Mouse (Mus musculus): ENCODE results near the gene Myoz1. TPM values are rescaled to one million over a fixed set of nuclear protein-coding genes. Genes with fewer than 3 reads are reported as not detected.

Myoz1 gene
- total RNA-seq, 1 experiment from 2014 or later = not detected

Small RNA genes within 50 kb of the gene (microRNA-seq; reads per million reads assigned to microRNA genes)
- 0 to 0.85 reads per million in 2 experiments for gene Mir6946

Other genes starting within 250 kb of the Myoz1 start
- gene Cfap70, start 204.3 kb downstream of the Myoz1 start, total RNA-seq (2021) = 1.1 and 2.0 TPM in 2 replicates
- gene Anxa7, start 176.4 kb downstream of the Myoz1 start, total RNA-seq (2021) = 67.7 and 72.5 TPM in 2 replicates
- gene Mss51, start 159.6 kb downstream of the Myoz1 start, total RNA-seq (2021) = 0.74 and 1.1 TPM in 2 replicates
- 62.6 and 71.6 TPM in 2 replicates for gene Ppp3cb, start 110.0 kb downstream of the Myoz1 start, total RNA-seq (2021)
- gene Usp54, start 15.5 kb downstream of the Myoz1 start, total RNA-seq (2021) = 13.5 and 14.8 TPM in 2 replicates
- gene Synpo2l, start 11.8 kb upstream of the Myoz1 start, total RNA-seq (2021) = 0.19 and 0.71 TPM in 2 replicates
- gene Sec24c, start 17.8 kb upstream of the Myoz1 start, total RNA-seq (2021) = 137 and 149 TPM in 2 replicates
- 17.0 and 18.7 TPM in 2 replicates for gene Fut11, start 38.4 kb upstream of the Myoz1 start, total RNA-seq (2021)
- gene Chchd1, start 46.5 kb upstream of the Myoz1 start, total RNA-seq (2021) = 84.1 and 98.3 TPM in 2 replicates
- gene Zswim8, start 51.0 kb upstream of the Myoz1 start, total RNA-seq (2021) = 96.1 and 101 TPM in 2 replicates
- gene Ndst2, start 78.0 kb upstream of the Myoz1 start, total RNA-seq (2021) = 27.6 and 31.4 TPM in 2 replicates
- 44.5 and 45.6 TPM in 2 replicates for gene Camk2g, start 137.5 kb upstream of the Myoz1 start, total RNA-seq (2021)
- 26.3 and 60.1 TPM in 2 replicates for gene Plau, start 180.1 kb upstream of the Myoz1 start, total RNA-seq (2021)